Mouse (Mus musculus) forebrain, postnatal 0 days (tissue): ENCODE results near the gene Olfr1512. TPM values are rescaled to one million over a fixed set of nuclear protein-coding genes. Genes with fewer than 3 reads are reported as not detected.
"Not testable (repeated sequence)": the region's sequence is repeated elsewhere in the genome, so short reads cannot be mapped to it uniquely, and the experiment has no call there.

Experiments
- ATAC-seq: fragments of 200-750 bp; cut with Nextera tagmentation; 2 replicates; pipeline ENCODE4 v1.8.0; 2017; ENCODE audit warnings: mild to moderate bottlenecking, moderate library complexity
- DNase-seq: peaks from one replicate; pipeline ENCODE4 v3.0.0-alpha.2; 2015
- H3K27ac ChIP-seq: fragments of 300-500 bp; sonication (generic); 2 replicates; pipeline ENCODE4 v1.5.1; 2014; ENCODE audit warnings: low read depth, mild to moderate bottlenecking, antibody characterized with exemption, low read length, moderate library complexity, mixed read lengths
- H3K27me3 ChIP-seq: fragments of 300-500 bp; sonication (generic); 2 replicates; pipeline ENCODE4 v1.6.1; 2014; ENCODE audit warnings: mild to moderate bottlenecking, low read length, mixed read lengths; ENCODE audit not compliant: insufficient read depth
- H3K36me3 ChIP-seq: fragments of 300-500 bp; sonication (generic); 2 replicates; pipeline ENCODE4 v1.6.1; 2014; ENCODE audit warnings: mild to moderate bottlenecking, moderate library complexity; ENCODE audit not compliant: insufficient read depth
- H3K4me1 ChIP-seq: fragments of 300-500 bp; sonication (generic); 2 replicates; pipeline ENCODE4 v1.6.1; 2014; ENCODE audit warnings: antibody characterized with exemption; ENCODE audit not compliant: insufficient read depth
- H3K4me2 ChIP-seq: fragments of 300-500 bp; sonication (generic); 2 replicates; pipeline ENCODE4 v1.6.1; 2014; ENCODE audit warnings: low read depth, mild to moderate bottlenecking, moderate library complexity
- H3K4me3 ChIP-seq: fragments of 300-500 bp; sonication (generic); 2 replicates; pipeline ENCODE4 v1.5.1; 2014; ENCODE audit warnings: low read depth, low read length, mixed read lengths
- H3K9ac ChIP-seq: fragments of 300-500 bp; sonication (generic); 2 replicates; pipeline ENCODE4 v1.6.1; 2014; ENCODE audit warnings: mild to moderate bottlenecking
- H3K9me3 ChIP-seq: fragments of 300-500 bp; sonication (generic); 2 replicates; pipeline ENCODE4 v1.6.1; 2016; ENCODE audit warnings: low read length
- CTCF ChIP-seq: sonication (generic); IDR thresholded peaks from 2 replicates; pipeline ENCODE4 v1.5.1; 2016; ENCODE audit warnings: antibody characterized with exemption, control low read depth, low read depth
- WGBS: fragments of 180-500 bp; shearing (Covaris S2); extraction: QIAGEN DNeasy Blood & Tissue Kit; methylation state at CpG from one replicate; pipeline ENCODE4 v1.1.7; 2014; 5-methylcytosine and 5-hydroxymethylcytosine counted together
- polyA plus RNA-seq: library from polyadenylated mRNA; unstranded; fragments of >200 nt; fragmentation: Nextera tagmentation; extraction: Ambion mirVana; gene quantifications from 2 replicates; pipeline ENCODE4 v1.2.1, GENCODE M21; 2015
- total RNA-seq: library from RNA; depleted of rRNA; stranded (reverse); fragments of >200 nt; gene quantifications from 2 replicates; pipeline ENCODE4 v1.2.3, GENCODE M21; 2014; rRNA removed

The Olfr1512 gene
- total RNA-seq (not detected in 2 replicates), polyA plus RNA-seq (not detected in 2 replicates)

GRCm38 (mm10) chr14:52379068-52379467 lies at the start of gene Olfr1512:
Gene Olfr1512, minus strand, starts transcription at chr14:52379168.
- no peak within 1 kb of the TSS for H3K4me3 ChIP-seq
- TF ChIP-seq CTCF, result no peak
- no peaks in the 10 kb centered on the region for H3K27me3 ChIP-seq
- no peak within 1 kb of the TSS for H3K9ac ChIP-seq
- H3K9me3 ChIP-seq, result no peaks in the 10 kb centered on the region
- H3K4me2 ChIP-seq, result no peak within 1 kb of the TSS
- WGBS, result 79% methylated on average over 2 of the region's 2 CpGs
- H3K36me3 ChIP-seq, result no peaks in the 10 kb centered on the region
- DNase-seq, result no peak
- no peak within 1 kb of the TSS for H3K27ac ChIP-seq
- no peaks in the 10 kb centered on the region for H3K4me1 ChIP-seq
- ATAC-seq, result no peak

GRCm38 (mm10) chr14:52427686-52428085 lies 48.7 kb upstream of the Olfr1512 start:
- no peak overlapping the region for H3K4me3 ChIP-seq
- H3K9me3 ChIP-seq, result no peaks in the 10 kb centered on the region
- H3K36me3 ChIP-seq, result no peaks in the 10 kb centered on the region
- ATAC-seq, result no peak
- no peak overlapping the region for H3K27ac ChIP-seq
- no peak for TF ChIP-seq CTCF
- H3K9ac ChIP-seq, result no peak overlapping the region
- WGBS, result 97% methylated on average over 1 of the region's 1 CpGs
- H3K4me2 ChIP-seq, result no peak overlapping the region
- no peaks in the 10 kb centered on the region for H3K27me3 ChIP-seq
- H3K4me1 ChIP-seq, result no peaks in the 10 kb centered on the region
- DNase-seq, result no peak

- Histone ChIP-seq H3K27ac (no peak within 1 kb of the TSS), H3K9me3 (no peaks in the 10 kb centered on the region), H3K4me1 (no peaks in the 10 kb centered on the region), H3K4me2 (no peak within 1 kb of the TSS), H3K4me3 (no peak within 1 kb of the TSS), H3K27me3 (no peaks in the 10 kb centered on the region), H3K36me3 (no peaks in the 10 kb centered on the region), H3K9ac (no peak within 1 kb of the TSS)
- DNase-seq (no peak), ATAC-seq (no peak)
- no peak for TF ChIP-seq CTCF
- 85% methylated on average over 3 of the region's 3 CpGs for WGBS
These were observed 35.3 kb upstream of the Olfr1512 start, which contains the start of gene Olfr1510 for GRCm38 (mm10) chr14:52414273-52414672. Gene Olfr1510, minus strand, starts transcription at chr14:52414373.

- not testable (repeated sequence) for H3K9me3 ChIP-seq, H3K27ac ChIP-seq, H3K27me3 ChIP-seq, H3K4me1 ChIP-seq, DNase-seq, ATAC-seq, H3K4me3 ChIP-seq, H3K4me2 ChIP-seq, H3K36me3 ChIP-seq, H3K9ac ChIP-seq
- WGBS, result 77% methylated on average over 7 of the region's 10 CpGs
These were observed 31.4 kb upstream of the Olfr1512 start for GRCm38 (mm10) chr14:52410142-52410919.

DNA sequence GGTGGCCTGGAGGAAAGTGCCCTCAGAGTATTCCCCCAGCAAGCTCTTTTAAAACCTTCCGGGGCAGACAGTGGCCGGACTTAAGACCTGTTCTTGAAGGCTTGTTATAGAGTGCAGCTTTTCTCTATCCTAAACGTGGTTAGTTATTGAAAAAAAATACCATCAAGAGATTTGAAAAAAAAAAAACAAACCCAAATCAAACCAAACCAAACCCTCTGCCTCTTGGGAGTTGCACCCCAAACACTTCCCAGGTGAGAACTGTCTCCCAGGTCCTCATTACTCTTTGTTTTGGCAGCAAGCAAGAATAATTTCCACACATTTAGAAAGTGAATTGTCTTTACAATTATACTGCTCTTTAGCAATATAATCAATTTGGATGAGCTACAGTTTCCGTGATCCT lies 18.3 kb upstream of the Olfr1512 start, which contains the start of gene Olfr1511:
Gene Olfr1511 (minus strand): TSS at position 101 of the 400 bp plus-strand sequence.
- no peak for TF ChIP-seq CTCF
- H3K36me3 ChIP-seq, result no peaks in the 10 kb centered on the region
- no peak within 1 kb of the TSS for H3K27ac ChIP-seq
- DNase-seq, result no peak
- no peaks in the 10 kb centered on the region for H3K27me3 ChIP-seq
- no peaks in the 10 kb centered on the region for H3K4me1 ChIP-seq
- H3K4me3 ChIP-seq, result no peak within 1 kb of the TSS
- 81% methylated on average over 4 of the region's 4 CpGs for WGBS
- H3K9ac ChIP-seq, result no peak within 1 kb of the TSS
- no peak for ATAC-seq
- no peaks in the 10 kb centered on the region for H3K9me3 ChIP-seq
- H3K4me2 ChIP-seq, result no peak within 1 kb of the TSS

DNA sequence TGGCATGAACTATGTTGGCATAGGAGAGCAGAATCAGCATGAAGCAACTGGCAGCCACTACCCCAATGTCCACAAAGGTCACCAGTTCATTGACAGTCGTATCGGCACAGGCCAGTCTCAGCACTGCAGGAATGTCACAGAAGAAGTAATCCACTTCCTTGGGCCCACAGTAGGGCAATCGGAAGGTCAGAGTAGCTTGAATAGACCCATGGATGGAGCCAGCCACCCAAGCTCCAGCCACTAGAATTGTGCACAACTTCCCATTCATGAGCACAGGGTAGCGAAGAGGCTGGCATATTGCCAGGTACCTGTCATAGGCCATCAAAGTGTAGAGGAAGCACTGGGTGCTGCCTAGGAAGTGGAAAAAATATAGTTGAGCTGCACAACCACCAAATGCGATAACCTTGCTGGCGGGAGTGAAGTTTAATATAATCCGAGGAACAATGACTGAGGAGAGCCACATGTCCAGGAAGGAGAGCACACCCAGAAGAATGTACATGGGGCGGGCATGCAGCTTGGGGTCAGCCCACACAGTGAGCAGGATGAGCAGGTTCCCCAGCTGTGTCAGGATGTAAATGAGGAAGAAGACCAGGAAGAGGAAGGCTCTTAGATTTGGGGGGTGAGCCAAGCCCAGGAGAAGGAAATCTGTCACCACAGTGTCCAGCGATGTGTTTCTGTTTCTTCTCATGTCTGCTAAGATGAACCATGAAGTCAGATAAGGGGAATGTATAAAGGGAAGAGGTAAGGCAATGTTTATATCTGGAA lies 11.3 kb upstream of the Olfr1512 start:
- H3K27me3 ChIP-seq, H3K36me3 ChIP-seq, H3K4me2 ChIP-seq, H3K4me1 ChIP-seq, H3K27ac ChIP-seq, H3K9ac ChIP-seq, H3K9me3 ChIP-seq, H3K4me3 ChIP-seq, DNase-seq, ATAC-seq: not testable (repeated sequence)
- WGBS, result 88% methylated on average over 9 of the region's 9 CpGs

DNA sequence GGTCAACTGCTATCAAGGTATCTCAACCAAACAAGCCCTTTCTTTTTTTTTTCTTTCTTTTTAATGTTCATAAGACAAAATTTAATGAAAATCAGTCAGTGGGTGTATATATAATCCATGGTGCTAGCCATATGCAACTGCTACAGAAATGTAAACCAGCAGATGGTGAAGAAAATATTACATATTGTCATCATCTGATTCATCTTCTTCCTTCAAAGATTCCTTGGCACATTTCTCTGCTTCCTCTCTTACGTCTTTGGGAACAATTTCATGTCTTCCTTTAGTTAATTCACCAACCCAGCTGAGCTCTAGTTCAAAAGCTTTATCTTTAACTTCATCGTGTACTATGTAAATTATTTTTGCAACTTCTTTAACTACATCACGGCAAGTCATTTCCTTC lies 10.2 kb downstream of the Olfr1512 start:
- 69% methylated on average over 3 of the region's 3 CpGs for WGBS
- Histone ChIP-seq H3K36me3 (no peaks in the 10 kb centered on the region), H3K4me2 (no peak overlapping the region), H3K4me3 (no peak overlapping the region), H3K4me1 (no peaks in the 10 kb centered on the region), H3K9ac (no peak overlapping the region), H3K27me3 (no peaks in the 10 kb centered on the region), H3K9me3 (no peaks in the 10 kb centered on the region), H3K27ac (no peak overlapping the region)
- DNase-seq (peak; percentile 2), ATAC-seq (peak; percentile 48; the same call in 1 of the 2 replicates)
- no peak for TF ChIP-seq CTCF
